Mouse (Mus musculus): ENCODE results near the gene Plscr1.
A peak's percentile ranks its signal among the peaks of the same experiment; 100 is the strongest.

Gene Plscr1

GRCm38 (mm10) chr9:92249447-92249852 is at the start of gene Plscr1:
Gene Plscr1 (plus strand): TSS chr9:92249750.
- ATAC-seq (ENCODE audit: low TSS enrichment), result no peak

- no peak for ATAC-seq (ENCODE audit: low TSS enrichment)
Measured at GRCm38 (mm10) chr9:92204397-92204796, 45.2 kb upstream of the Plscr1 start.

DNA sequence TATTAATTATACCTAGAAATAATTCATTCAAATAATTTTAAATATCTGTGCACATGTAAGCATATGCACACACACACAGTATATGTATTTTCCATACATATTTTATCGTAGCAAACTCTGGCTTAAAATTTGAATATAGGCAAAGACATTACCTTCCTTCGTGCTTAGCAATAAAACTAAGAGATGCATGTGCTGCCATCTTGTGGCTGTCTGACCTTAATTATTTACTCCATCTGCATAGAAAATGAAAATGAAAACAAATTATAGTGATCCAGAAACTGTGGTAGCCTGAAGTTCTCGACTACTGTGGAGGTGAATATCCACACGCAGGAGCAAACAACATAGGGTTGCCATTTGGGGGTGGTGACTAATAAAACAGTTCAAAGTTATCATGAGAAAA is 42.2 kb upstream of the Plscr1 start:
- ATAC-seq (ENCODE audit: low TSS enrichment), result peak; percentile 59; the same call in 1 of the 2 replicates

DNA sequence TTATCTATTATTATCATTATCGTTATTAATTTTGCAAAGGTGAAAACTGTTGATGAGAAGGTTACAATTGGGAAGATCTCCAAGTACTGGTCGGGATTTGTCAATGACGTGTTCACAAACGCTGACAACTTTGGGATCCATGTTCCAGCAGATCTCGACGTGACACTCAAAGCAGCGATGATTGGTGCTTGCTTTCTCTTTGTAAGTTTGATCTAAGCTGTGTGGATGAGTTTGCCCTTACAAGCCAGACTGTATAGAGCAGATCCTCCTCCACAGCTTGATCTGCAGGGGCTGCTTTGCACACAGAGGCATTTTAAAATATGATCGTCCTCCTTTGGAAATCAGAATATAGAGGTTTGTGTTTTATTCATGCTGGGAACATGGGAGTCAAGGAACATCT is 41.8 kb upstream of the Plscr1 start:
- ATAC-seq (ENCODE audit: low TSS enrichment), result no peak

DNA sequence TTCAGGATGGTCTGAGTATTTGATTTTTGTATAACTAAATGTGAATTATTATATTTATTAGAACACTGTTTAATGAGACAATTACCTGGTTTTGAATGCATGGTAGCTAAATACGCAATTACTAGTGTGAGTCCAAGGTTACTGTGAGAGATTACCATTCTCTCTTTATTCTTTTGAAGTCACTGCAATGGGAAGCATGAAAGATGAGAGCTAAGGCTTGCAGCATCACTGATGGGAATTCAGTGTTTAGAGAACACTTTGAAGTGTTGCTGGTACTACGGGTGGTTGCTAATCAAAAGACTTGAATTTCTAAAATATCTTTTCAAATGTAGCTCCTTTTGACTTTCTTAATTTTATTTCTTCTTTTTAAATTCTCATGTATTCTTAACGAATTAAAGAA is 39.7 kb upstream of the Plscr1 start:
- no peak for ATAC-seq (ENCODE audit: low TSS enrichment)

DNA sequence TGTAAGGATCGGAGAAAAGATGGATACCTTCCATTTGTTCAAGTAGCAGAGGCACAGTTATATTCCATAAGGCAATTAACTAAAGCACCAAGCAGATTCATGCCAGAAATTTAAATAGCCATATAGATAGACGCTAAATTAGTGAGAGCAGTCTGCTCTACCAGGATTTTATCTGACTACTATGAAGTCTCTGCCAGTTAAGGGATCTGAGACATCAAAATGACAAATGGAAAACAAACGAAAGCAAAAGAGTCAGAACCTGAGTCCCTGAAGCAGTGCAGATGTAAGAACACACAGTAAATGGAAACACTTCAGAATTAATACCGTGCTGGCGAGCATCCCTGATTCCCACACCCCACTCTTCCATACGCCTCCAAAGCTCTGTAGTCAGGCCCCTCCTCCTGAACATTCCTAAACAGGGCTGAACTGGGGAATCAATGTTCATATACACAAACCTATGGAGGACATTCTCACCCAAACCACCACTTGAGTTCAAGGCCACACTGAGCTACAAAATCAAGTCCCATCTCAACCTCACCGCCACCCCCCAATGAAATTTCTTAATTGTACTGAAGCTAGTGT is 39.1 kb upstream of the Plscr1 start:
- ATAC-seq (ENCODE audit: low TSS enrichment), result no peak

GRCm38 (mm10) chr9:92211048-92211447 is 38.5 kb upstream of the Plscr1 start:
- ATAC-seq (ENCODE audit: low TSS enrichment), result no peak

DNA sequence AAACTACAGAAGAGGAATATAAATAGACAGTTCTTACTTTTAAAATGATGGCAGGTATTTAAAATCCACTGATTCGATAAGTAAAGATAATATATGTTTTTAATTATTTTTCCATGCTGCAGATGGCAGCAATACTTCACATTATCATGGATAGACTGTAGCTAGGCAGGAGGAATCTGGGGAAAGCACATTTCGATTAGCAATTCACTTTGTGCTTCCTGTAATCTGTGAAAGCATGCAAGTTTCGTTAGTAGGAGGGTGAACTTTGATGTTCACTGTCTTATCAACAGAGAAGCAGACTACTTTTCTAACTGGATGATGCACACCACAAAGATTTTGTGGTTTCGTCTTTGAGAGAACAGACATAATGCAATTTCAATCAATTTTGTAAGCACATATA is 32.1 kb upstream of the Plscr1 start:
- ATAC-seq (ENCODE audit: low TSS enrichment), result peak; percentile 52; the same call in 1 of the 2 replicates

DNA sequence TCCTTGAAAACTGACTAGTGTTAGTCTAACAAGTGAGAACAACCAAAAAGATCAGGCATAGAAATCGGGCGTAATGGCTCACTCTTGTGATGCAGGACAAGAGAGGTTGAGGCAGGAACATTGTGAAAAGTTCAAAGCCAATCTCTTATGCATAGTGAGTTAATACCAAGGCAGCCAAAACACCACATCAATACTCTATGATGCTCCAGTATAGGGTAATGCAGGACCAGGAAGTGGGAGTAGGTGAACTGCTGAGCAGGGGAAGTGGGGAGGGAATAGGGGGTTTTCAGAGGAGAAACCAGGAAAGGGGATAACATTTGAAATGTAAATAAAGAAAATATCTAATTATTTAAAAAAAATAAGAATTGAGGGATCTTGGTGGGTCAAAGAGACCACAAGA is 31.7 kb upstream of the Plscr1 start:
- ATAC-seq (ENCODE audit: low TSS enrichment), result no peak

- no peak for ATAC-seq (ENCODE audit: low TSS enrichment)
Measured at GRCm38 (mm10) chr9:92220151-92220550, 29.4 kb upstream of the Plscr1 start.

DNA sequence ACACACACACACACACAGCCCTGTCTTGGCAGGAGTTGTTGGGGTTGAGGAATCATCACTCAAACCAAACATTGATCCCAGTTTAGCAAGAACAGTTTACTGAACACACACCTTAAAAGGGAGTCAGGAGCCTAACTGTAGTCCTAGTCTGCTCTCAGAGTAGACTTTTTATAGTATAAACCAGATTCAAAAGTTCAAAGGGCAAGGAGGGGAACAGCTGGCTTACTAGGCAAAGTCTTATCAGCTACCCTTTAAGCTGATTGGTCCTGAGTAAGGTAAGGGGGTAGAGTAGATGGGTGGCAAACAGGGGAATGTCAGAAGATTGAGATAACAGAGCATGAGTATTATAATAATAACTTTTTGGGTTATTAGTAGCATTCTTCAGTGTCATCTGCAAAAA is 28.1 kb upstream of the Plscr1 start:
- no peak for ATAC-seq (ENCODE audit: low TSS enrichment)

DNA sequence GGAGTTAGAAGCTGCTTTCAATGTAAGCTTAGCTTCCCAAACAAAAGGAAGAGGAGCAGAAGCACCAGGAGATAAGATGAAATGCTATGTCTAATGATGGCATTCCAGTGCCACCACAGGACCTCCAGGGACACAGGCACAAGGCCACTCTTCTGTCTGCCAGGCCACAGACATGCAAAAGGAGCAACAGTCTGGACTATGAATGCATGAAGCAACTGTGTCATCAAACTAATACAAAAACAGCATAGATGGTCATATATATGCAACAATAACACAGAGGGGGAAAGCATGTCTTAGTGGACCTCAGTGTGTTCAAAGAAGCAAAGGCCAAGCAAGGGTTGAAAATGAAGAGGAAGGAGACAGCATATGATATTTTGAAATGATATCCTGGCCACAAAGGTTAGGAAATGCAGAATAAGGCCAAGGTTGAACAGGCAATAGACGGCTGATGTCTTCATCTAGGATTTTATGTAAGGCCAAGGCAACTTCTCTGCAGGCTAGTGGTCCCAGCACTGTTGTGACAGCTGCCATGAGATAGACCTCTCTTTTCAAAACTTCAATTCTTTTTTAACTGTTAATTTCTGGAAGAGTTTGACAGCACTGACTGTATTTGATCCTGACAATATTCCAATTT is 24.8 kb upstream of the Plscr1 start:
- ATAC-seq (ENCODE audit: low TSS enrichment), result no peak

DNA sequence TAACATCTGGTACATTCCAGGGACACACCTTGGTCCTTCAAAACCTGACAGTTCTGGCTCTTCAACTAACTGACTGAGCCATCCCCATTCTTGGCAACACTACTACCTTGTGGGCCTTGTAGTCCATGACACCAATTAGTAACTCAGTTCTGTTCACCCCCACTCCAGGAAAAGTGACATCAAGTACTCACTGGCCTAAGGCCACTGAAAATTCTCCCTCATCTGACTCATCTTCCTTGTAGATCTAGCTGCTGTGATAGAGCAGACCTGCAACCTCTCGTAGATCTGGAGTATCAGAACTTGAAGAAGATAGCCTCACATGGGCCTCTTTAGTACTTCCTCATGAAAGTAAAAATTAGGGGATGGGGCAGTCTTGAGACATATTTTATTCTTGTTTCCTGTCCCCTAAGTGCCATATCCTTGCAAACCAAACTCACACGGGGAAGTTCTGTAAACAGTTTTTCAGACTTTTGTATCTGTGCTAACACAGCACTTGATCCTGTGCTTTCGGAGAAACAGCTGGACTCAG is 23.4 kb upstream of the Plscr1 start:
- ATAC-seq (ENCODE audit: low TSS enrichment), result no peak

DNA sequence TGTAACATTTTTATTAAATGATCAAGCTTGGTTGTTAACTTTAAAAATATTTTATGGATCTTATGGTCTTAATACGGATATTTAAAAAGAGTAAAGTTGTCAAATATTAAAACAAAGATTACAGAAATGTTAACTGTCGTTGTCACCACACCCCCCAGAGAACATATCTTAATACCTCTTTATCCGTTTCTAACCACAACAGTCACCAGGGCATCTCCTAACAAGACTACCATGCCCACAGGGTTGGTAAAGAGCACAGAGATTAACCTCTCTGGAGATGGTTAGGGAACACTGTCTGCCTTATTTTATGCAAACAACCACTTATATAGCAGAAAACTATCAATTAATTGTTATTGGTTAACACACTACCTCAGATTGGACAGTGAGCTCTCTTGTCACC is 22.8 kb upstream of the Plscr1 start:
- no peak for ATAC-seq (ENCODE audit: low TSS enrichment)

GRCm38 (mm10) chr9:92228867-92229832 is 20.4 kb upstream of the Plscr1 start:
- ATAC-seq (ENCODE audit: low TSS enrichment), result no peak

GRCm38 (mm10) chr9:92229833-92230205 is 19.7 kb upstream of the Plscr1 start:
- ATAC-seq (ENCODE audit: low TSS enrichment), result no peak

DNA sequence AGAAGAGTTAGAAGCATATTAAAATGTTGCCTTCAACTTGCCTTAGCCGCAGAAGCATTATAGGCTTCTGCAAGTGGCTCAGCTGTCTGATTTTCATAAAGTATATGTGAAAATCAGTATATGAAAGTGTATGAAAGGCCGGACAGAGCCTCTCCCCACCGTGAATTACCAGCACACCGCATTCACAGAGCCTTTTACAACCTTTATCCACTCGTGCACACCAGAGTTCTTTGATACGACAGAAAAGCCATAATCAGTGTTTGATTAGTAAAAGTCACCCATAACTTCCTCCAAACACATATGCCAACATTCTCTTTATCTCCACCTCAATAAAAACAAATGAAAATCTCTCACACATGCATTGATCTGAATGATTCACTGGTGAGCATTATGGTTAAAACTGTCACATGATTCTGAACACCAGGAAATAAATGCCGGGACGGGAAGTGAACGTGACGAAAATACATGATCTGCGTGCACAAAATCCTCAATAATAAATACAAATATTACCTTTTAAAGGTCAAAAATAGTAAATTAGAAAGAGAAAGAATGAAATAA is 14.6 kb upstream of the Plscr1 start:
- ATAC-seq (ENCODE audit: low TSS enrichment), result no peak

GRCm38 (mm10) chr9:92248773-92249446 is 640 bp upstream of the Plscr1 start:
- ATAC-seq (ENCODE audit: low TSS enrichment), result no peak

- peak; percentile 94 for ATAC-seq (ENCODE audit: low TSS enrichment)
Measured at GRCm38 (mm10) chr9:92249987-92250772, 630 bp downstream of the Plscr1 start.

GRCm38 (mm10) chr9:92252718-92253117 is 3.2 kb downstream of the Plscr1 start:
- ATAC-seq (ENCODE audit: low TSS enrichment), result no peak

Measured in frontal cortex, adult (tissue).